7 mouse cellular contexts compared by ENCODE assay signal in genomic region chr8:46868346-46869065, GRCm38 (mm10).
A peak's percentile ranks its signal among the peaks of the same experiment; 100 is the strongest.
DNase-seq lines count a peak whose midpoint lies in the region; ATAC-seq and TF ChIP-seq lines count a peak whose summit lies in the region.

No protein-coding gene starts in this region.

- H3K9me3 ChIP-seq in lung, embryonic 15.5 days, result no peaks in the 10 kb centered on the region

- no peaks in the 10 kb centered on the region for H3K36me3 ChIP-seq in lung, embryonic 15.5 days

- ATAC-seq in lung, embryonic 15.5 days (ENCODE audit: borderline replicate concordance, extremely low read depth, low FRiP score, low TSS enrichment), result no peak

- H3K4me2 ChIP-seq in lung, embryonic 15.5 days, result no peak overlapping the region

- peak overlapping the region; percentile 91 for H3K27ac ChIP-seq in lung, embryonic 15.5 days
- no peak overlapping the region for H3K27ac ChIP-seq in layer of hippocampus, adult 2 months

- no peak overlapping the region for H3K9ac ChIP-seq in lung, embryonic 15.5 days

- H3K4me3 ChIP-seq in lung, embryonic 15.5 days, result no peak overlapping the region
- no peak overlapping the region for H3K4me3 ChIP-seq in layer of hippocampus, adult 2 months

- TF ChIP-seq CTCF in layer of hippocampus, adult 2 months (conservative IDR thresholded peaks at IDR 0.05), result no peak

- H3K4me1 ChIP-seq in lung, embryonic 15.5 days, result peaks cover 30% of the 10 kb centered on the region

- peak; percentile 58 for DNase-seq in urinary bladder, postnatal 25 days (ENCODE audit: low spot score)
- no peak for DNase-seq in urinary bladder, adult 2 months (ENCODE audit: low spot score)
- DNase-seq in fibroblast of lung, adult 2 months (ENCODE audit: low read depth), result peak; percentile 92
- no peak for DNase-seq in neural tube, embryonic 10.5 days (ENCODE audit: extremely low spot score, low spot score)
- DNase-seq in layer of hippocampus, postnatal 25 days (ENCODE audit: extremely low spot score in 1 of 2, low spot score in 1 of 2), result no peak
- DNase-seq in layer of hippocampus, adult 2 months (ENCODE audit: low spot score in 2 of 2), result no peak

- 42% methylated on average over 8 of the region's 8 CpGs for WGBS in lung, embryonic 15.5 days

- H3K27me3 ChIP-seq in lung, embryonic 15.5 days, result no peaks in the 10 kb centered on the region

Comparison
In these comparisons a context has a peak if more than half of its experiments do, and no peak if none do; other contexts are left out.
1. DNase-seq: peak in urinary bladder, postnatal 25 days (single experiment) and fibroblast of lung, adult 2 months (single experiment); none in urinary bladder, adult 2 months (single experiment), neural tube, embryonic 10.5 days (single experiment), layer of hippocampus, postnatal 25 days (0 of 2) and layer of hippocampus, adult 2 months (0 of 2).